Mouse (Mus musculus) Patski (cell line): Measurements from ENCODE around the gene St8sia1. TPM values are rescaled to one million over a fixed set of nuclear protein-coding genes. Genes with fewer than 3 reads are reported as not detected.
A peak's percentile ranks its signal among the peaks of the same experiment; 100 is the strongest.

Source experiments
- ATAC-seq: fragments of 100-300 bp; one replicate; pipeline ENCODE4 v1.8.0; 2021
- CTCF ChIA-PET: fragments of 350-600 bp; sonication (Branson Sonifier 250); formaldehyde crosslinking; loops from one replicate; lab custom pipeline; 2022; ENCODE audit warnings: inconsistent platforms; lab: Charles Lee
- POLR2A ChIA-PET: fragments of 350-600 bp; sonication (Branson Sonifier 250); formaldehyde crosslinking; loops from one replicate; lab custom pipeline; 2022; ENCODE audit warnings: antibody characterized with exemption, inconsistent platforms; lab: Charles Lee
- DNase-seq: peaks from one replicate; pipeline ENCODE4 v3.0.0-alpha.2; 2011; ENCODE audit warnings: low read depth, low spot score
- H3K27me3 ChIP-seq: fragments of 371-371 bp; one replicate; pipeline ENCODE4 v1.5.1; 2021
- CTCF ChIP-seq: fragments of 100-300 bp; IDR thresholded peaks from one replicate; pipeline ENCODE4 v1.5.1; 2021
- in situ Hi-C: fragments of 300-500 bp; cut with MboI; formaldehyde crosslinking; loops from 3 replicates; pipeline ENCODE4 v1.11.1; 2018; ENCODE audit warnings: low pct_unique_long_range_greater_than_20kb, mixed read lengths
- polyA plus RNA-seq: library from polyadenylated mRNA; unstranded; gene quantifications from one replicate; pipeline ENCODE4 v1.2.3, GENCODE M21; 2021

St8sia1 gene
- polyA plus RNA-seq, 1 experiment from 2014 or later = 0.65 TPM

DNA sequence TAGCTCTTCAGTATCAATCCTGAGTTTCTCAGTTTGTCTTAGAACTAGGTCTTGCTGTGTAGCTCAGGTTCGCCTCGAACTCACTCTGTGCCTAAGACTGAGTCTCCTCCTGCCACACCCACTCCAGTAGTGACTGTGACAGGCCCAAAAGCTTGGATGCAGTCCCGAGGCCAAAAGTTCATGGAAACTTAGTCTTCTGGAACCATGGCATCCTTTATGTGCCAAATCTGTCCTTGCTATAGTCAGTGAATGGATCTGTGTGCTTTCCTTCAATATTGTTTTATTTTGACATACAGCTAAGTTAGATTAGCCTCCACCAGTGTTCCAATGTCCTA lies 54.5 kb downstream of the St8sia1 start:
- no peaks in the 10 kb centered on the region for H3K27me3 ChIP-seq
- POLR2A ChIA-PET = no interaction called here
- in situ Hi-C loops = no loop called here
- ATAC-seq (no peak), DNase-seq (no peak)
- no peak for TF ChIP-seq CTCF
- CTCF ChIA-PET = interaction anchor here (3.0 kb wide), 1 partner anchor 15 kb away, joined by 12 read pairs; no protein-coding TSS in a partner anchor

GRCm38 (mm10) chr6:142908911-142909770 lies 55.1 kb downstream of the St8sia1 start:
- ChIA-PET CTCF (interaction anchor here (3.0 kb wide), 1 partner anchor 15 kb away, joined by 12 read pairs; no protein-coding TSS in a partner anchor), POLR2A (no interaction called here)
- in situ Hi-C loops = no loop called here
- ATAC-seq (no peak), DNase-seq (no peak)
- H3K27me3 ChIP-seq = no peaks in the 10 kb centered on the region
- no peak for TF ChIP-seq CTCF

DNA sequence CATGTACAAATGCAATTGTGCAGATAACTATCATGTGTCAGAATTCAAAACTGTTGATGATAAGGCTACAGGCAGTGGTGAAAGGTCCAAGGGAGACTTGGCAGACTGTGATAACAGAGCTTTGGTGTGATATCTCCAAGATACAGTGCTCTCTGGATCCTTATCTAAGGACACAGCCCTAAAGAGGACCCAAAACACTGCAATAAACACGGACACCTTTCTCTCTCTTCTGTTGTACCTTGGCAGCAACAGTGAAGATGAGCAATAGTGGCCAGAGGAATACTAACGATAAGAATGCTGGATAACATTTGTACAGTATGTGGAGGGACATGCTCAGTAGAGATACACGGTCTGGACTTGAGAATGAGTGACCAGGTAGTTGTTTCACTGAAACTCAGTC lies 55.8 kb downstream of the St8sia1 start:
- ChIA-PET CTCF (interaction anchor here (3.0 kb wide), 1 partner anchor 14 kb away, joined by 12 read pairs; no protein-coding TSS in a partner anchor), POLR2A (no interaction called here)
- in situ Hi-C loops = no loop called here
- no peak for TF ChIP-seq CTCF
- no peak for DNase-seq
- no peak for ATAC-seq
- H3K27me3 ChIP-seq = no peaks in the 10 kb centered on the region

GRCm38 (mm10) chr6:142895371-142895770 lies 68.9 kb downstream of the St8sia1 start:
- DNase-seq = no peak
- ChIA-PET CTCF (interaction anchor here (3.3 kb wide), 1 partner anchor 14 kb away, joined by 12 read pairs; no protein-coding TSS in a partner anchor), POLR2A (no interaction called here)
- no peaks in the 10 kb centered on the region for H3K27me3 ChIP-seq
- in situ Hi-C loops = no loop called here
- no peak for ATAC-seq
- TF ChIP-seq CTCF = no peak

GRCm38 (mm10) chr6:142893716-142894115 lies 70.5 kb downstream of the St8sia1 start:
- in situ Hi-C loops = no loop called here
- no peaks in the 10 kb centered on the region for H3K27me3 ChIP-seq
- ChIA-PET POLR2A (no interaction called here), CTCF (interaction anchor here (0.7 to 3.3 kb wide), 3 partner anchors 15 to 32 kb away, joined by 3 to 12 read pairs (median 5); no protein-coding TSS in a partner anchor)
- TF ChIP-seq CTCF = no peak
- DNase-seq = no peak
- ATAC-seq = no peak

DNA sequence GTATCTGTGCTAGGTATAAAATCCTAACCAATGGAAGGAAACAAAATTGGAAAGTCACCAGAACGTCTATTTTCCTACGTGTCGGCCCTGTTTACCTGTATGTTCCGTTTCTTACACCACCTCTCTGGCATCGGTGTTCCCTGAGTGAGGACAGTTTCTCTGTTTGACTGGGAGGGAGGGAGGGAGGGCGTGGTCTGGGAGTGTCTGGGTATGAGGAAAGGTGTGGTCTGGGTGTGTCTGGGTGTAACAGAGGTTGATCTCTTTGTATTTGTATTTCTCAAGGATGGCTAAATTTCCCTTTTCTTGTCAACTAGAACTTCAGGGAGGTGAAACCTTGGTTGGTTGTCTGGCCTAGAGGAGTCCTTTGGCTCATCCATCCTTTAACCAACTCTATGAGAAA lies 73.9 kb downstream of the St8sia1 start:
- ChIA-PET CTCF (no interaction called here), POLR2A (no interaction called here)
- in situ Hi-C loops = no loop called here
- ATAC-seq (no peak), DNase-seq (no peak)
- H3K27me3 ChIP-seq = no peaks in the 10 kb centered on the region
- TF ChIP-seq CTCF = no peak

DNA sequence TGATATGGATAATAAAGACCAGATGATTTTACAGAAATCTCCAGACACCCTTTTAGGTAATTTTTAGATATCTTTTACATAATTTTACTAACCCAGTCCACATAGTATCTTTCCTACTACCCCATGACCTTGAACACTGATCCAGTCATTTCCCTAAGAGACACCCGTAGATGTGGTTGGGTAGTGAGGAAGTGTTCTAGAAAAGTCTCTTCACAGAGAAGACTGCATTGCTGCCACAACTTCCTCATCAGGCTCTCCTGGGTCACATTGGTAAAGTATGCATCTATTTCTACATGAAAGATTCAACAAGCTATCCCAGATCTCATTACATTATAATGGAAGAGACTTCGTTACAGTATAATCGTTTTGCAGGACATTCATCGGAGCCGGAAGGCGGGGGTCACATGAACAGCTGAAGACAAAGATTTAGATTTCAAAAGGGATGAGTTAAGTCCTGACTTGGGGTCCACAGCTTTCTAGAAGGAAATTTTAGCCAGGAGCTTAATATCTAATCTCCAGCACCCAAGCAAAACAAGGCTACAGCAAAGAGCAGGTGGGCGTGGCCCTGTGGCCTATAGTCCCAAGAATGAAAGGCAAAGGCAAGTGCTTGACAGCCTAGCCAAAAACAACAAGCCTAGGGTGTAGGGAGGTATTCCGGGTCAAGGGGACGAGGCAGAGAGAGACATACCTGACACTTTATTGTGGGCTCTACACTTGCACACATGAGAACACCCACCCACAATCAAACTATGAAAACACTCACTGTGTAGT lies 75.1 kb downstream of the St8sia1 start:
- DNase-seq (no peak), ATAC-seq (no peak)
- no peaks in the 10 kb centered on the region for H3K27me3 ChIP-seq
- POLR2A ChIA-PET = no interaction called here
- TF ChIP-seq CTCF = no peak
- CTCF ChIA-PET = no interaction called here
- in situ Hi-C loops = no loop called here

GRCm38 (mm10) chr6:142888346-142888745 lies 75.9 kb downstream of the St8sia1 start:
- ATAC-seq (no peak), DNase-seq (no peak)
- POLR2A ChIA-PET = no interaction called here
- in situ Hi-C loops = no loop called here
- CTCF ChIA-PET = no interaction called here
- TF ChIP-seq CTCF = no peak
- H3K27me3 ChIP-seq = no peaks in the 10 kb centered on the region

DNA sequence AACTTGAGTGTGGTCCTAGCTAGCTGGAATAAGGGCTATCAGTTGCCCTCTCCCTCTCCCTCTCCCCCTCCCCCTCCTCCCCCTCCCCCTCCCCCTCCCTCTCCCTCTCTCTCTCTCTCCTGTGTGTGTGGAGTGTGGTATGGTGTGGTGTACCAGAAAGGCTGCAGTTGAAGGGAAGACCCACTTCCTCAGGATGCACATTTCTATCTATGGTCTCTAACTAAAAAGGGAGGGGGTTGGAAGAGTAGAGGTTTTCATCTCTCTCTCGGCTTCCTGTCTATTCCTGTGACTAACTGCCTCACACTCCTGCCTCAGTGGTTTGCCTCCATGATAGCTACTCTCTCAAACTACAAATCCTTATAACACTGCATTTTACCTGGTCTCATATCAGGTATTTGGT lies 76.9 kb downstream of the St8sia1 start:
- POLR2A ChIA-PET = no interaction called here
- no peak for ATAC-seq
- CTCF ChIA-PET = no interaction called here
- TF ChIP-seq CTCF = no peak
- DNase-seq = no peak
- no peaks in the 10 kb centered on the region for H3K27me3 ChIP-seq
- in situ Hi-C loops = no loop called here

- no peak for TF ChIP-seq CTCF
- no peak for DNase-seq
- no peaks in the 10 kb centered on the region for H3K27me3 ChIP-seq
- ChIA-PET POLR2A (no interaction called here), CTCF (no interaction called here)
- in situ Hi-C loops = no loop called here
- ATAC-seq = peak; percentile 68
Observed at GRCm38 (mm10) chr6:142885364-142886154, 78.7 kb downstream of the St8sia1 start.
